Mouse (Mus musculus): ENCODE measurements around the gene Ppp1r9a.

The Ppp1r9a gene

GRCm38 (mm10) chr6:5198590-5198989 lies 295.9 kb downstream of the Ppp1r9a start:
- in situ Hi-C loops (cut with MboI, MseI): no loop called here

GRCm38 (mm10) chr6:5199376-5199905 lies 296.7 kb downstream of the Ppp1r9a start:
- in situ Hi-C loops (cut with MboI, MseI): no loop called here

- in situ Hi-C loops (cut with MboI, MseI): no loop called here
Measured at GRCm38 (mm10) chr6:5199916-5200315, 297.2 kb downstream of the Ppp1r9a start.

GRCm38 (mm10) chr6:5207817-5208216 lies 305.1 kb downstream of the Ppp1r9a start:
- in situ Hi-C loops (cut with MboI, MseI): no loop called here
